Mouse (Mus musculus) thymus, adult 2 months (tissue): ENCODE data around the gene Plaa. TPM values are rescaled to one million over a fixed set of nuclear protein-coding genes. Genes with fewer than 3 reads are reported as not detected.

Source experiments
- DNase-seq: peaks from one replicate; pipeline ENCODE4 v3.0.0; 2021
- H3K27ac ChIP-seq: fragments of 200-500 bp; 2 replicates; pipeline ENCODE4 v1.5.1; 2012; ENCODE audit warnings: low read length, control low read depth; ENCODE audit not compliant: control insufficient read depth, insufficient read depth
- H3K27me3 ChIP-seq: fragments of 200-500 bp; 2 replicates; pipeline ENCODE4 v1.6.1; 2012; ENCODE audit warnings: mild to moderate bottlenecking, low read length, moderate library complexity, mixed read lengths; ENCODE audit not compliant: control insufficient read depth, insufficient read depth
- H3K36me3 ChIP-seq: fragments of 200-500 bp; 2 replicates; pipeline ENCODE4 v1.6.1; 2012; ENCODE audit warnings: mild to moderate bottlenecking, low read length, moderate library complexity; ENCODE audit not compliant: control insufficient read depth, insufficient read depth
- H3K4me1 ChIP-seq: fragments of 200-500 bp; replicated peaks from 2 replicates; pipeline ENCODE4 v1.6.1; 2012; ENCODE audit warnings: low read length; ENCODE audit not compliant: control insufficient read depth, insufficient read depth
- H3K4me3 ChIP-seq: fragments of 200-500 bp; 2 replicates; pipeline ENCODE4 v1.5.1; 2012; ENCODE audit warnings: mild to moderate bottlenecking, low read length, control low read depth, moderate library complexity; ENCODE audit not compliant: control insufficient read depth, insufficient read depth
- CTCF ChIP-seq: fragments of 200-500 bp; IDR thresholded peaks from 2 replicates; pipeline ENCODE4 v1.5.1; 2012; ENCODE audit warnings: mild to moderate bottlenecking, control low read depth, low read length, moderate library complexity, borderline replicate concordance; ENCODE audit not compliant: control insufficient read depth, poor library complexity, insufficient read depth; ENCODE audit errors: extremely low read depth
- POLR2A ChIP-seq: fragments of 200-500 bp; IDR thresholded peaks from 2 replicates; pipeline ENCODE4 v1.6.1; 2012; ENCODE audit warnings: mild to moderate bottlenecking, low read length, control low read depth, moderate library complexity; ENCODE audit not compliant: control insufficient read depth, poor library complexity, insufficient read depth; ENCODE audit errors: extremely low read depth
- WGBS: fragments of 180-500 bp; shearing (Covaris S2); methylation state at CpG from one replicate; pipeline ENCODE4 v1.1.7; 2018; 5-methylcytosine and 5-hydroxymethylcytosine counted together
- polyA plus RNA-seq: library from polyadenylated mRNA; depleted of rRNA; stranded (reverse); fragments of >200 nt; gene quantifications from 2 replicates; pipeline ENCODE4 v1.2.3, GENCODE M21; 2012

The Plaa gene
- polyA plus RNA-seq, 1 experiment = 89.9 TPM

- Histone ChIP-seq H3K4me3 (no peak overlapping the region), H3K27ac (no peak overlapping the region), H3K27me3 (no peaks in the 10 kb centered on the region), H3K36me3 (peaks cover 36% of the 10 kb centered on the region), H3K4me1 (no peaks in the 10 kb centered on the region)
- no peak for DNase-seq
- no peak for TF ChIP-seq POLR2A
- no peak for TF ChIP-seq CTCF
- WGBS = 96% methylated on average over 4 of the region's 4 CpGs
These were observed 30.4 kb downstream of the Plaa start for GRCm38 (mm10) chr4:94572677-94573076.

DNA sequence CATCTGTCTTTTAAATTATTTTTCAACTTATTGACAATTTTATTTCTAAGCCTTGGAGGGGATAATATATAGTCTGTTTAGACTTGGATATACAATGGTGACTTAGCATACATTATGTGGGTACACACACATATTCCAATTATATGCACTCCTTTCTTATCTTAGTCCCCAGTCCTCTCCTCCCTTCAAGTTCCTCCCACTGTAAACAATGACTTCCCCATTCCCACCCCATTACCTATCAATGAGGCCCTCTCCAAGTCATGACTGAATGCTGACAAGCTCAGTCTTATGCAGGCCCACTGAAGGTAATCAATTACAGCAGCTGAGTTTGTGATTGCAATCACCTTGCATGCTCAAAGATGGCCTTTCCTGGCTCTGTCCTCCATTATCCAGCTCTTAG is 38.7 kb downstream of the Plaa start:
- H3K4me3 ChIP-seq = no peak overlapping the region
- H3K4me1 ChIP-seq = no peaks in the 10 kb centered on the region
- H3K36me3 ChIP-seq = peaks cover 5% of the 10 kb centered on the region
- H3K27ac ChIP-seq = no peak overlapping the region
- TF ChIP-seq CTCF (no peak), POLR2A (no peak)
- no peaks in the 10 kb centered on the region for H3K27me3 ChIP-seq
- no peak for DNase-seq

DNA sequence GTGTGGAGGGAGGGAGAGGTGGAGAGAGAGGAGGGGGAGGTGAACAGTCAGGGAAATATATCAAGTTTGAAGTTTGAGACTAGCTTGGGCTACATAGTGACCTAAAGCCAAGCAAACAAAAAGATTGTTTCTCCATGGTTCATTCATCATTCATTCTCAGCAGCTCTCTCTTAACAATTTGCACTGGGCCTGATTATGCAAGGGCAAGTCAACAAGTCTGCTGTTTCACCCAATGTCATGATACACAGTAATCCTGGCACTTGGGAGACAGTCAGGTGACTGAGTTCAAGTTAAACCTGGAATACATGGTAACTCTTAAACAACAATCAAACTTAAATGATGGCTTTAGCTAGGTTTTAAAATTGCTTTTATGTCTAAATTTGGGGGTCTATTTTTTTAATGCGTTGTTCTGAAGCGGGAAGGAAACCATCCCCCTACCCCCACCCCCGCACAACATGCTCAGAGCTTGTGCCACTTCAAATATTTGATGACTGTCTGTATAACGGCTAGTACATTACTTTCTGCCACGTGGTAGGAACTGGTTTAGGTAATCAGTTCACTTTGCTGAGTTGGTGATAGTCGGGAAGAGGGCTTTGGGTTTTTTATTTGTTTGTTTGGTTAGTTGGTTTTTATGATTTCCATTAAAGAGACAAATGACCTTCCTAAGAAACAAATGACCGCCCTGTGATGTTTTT is 40.9 kb downstream of the Plaa start:
- no peaks in the 10 kb centered on the region for H3K4me1 ChIP-seq
- H3K27me3 ChIP-seq = no peaks in the 10 kb centered on the region
- no peak overlapping the region for H3K27ac ChIP-seq
- TF ChIP-seq POLR2A = no peak
- TF ChIP-seq CTCF = no peak
- no peaks in the 10 kb centered on the region for H3K36me3 ChIP-seq
- 83% methylated on average over 7 of the region's 7 CpGs for WGBS
- no peak for DNase-seq
- no peak overlapping the region for H3K4me3 ChIP-seq

- Histone ChIP-seq H3K36me3 (no peaks in the 10 kb centered on the region), H3K27me3 (no peaks in the 10 kb centered on the region), H3K4me3 (no peak overlapping the region), H3K4me1 (no peaks in the 10 kb centered on the region), H3K27ac (no peak overlapping the region)
- 85% methylated on average over 1 of the region's 1 CpGs for WGBS
- TF ChIP-seq CTCF = no peak
- TF ChIP-seq POLR2A = no peak
- DNase-seq = no peak
These were observed 42.7 kb downstream of the Plaa start for GRCm38 (mm10) chr4:94560316-94560715.

DNA sequence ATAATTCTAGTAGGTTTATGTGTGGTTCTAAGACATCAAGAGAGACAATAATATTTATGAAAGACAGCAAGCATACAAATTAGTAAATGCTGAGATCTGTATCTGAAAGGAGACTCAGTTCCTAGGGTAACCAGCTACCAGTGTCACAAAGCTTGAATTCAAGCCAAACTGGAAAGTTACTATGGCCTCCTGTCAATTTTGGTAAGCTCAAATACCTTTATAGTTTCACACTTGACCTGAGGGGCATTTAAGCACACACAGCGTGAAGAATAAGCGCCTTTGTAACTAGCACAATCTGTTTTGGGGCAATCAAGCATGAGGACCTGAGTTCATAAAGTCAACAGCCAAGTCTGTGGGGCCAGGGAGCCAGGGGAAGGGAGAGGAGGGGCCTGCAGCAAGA is 43.8 kb downstream of the Plaa start:
- WGBS = 91% methylated on average over 2 of the region's 2 CpGs
- no peak for TF ChIP-seq POLR2A
- TF ChIP-seq CTCF = no peak
- Histone ChIP-seq H3K36me3 (no peaks in the 10 kb centered on the region), H3K4me1 (no peaks in the 10 kb centered on the region), H3K4me3 (no peak overlapping the region), H3K27me3 (no peaks in the 10 kb centered on the region), H3K27ac (no peak overlapping the region)
- no peak for DNase-seq

GRCm38 (mm10) chr4:94557145-94557544 is 45.9 kb downstream of the Plaa start:
- 89% methylated on average over 7 of the region's 7 CpGs for WGBS
- no peaks in the 10 kb centered on the region for H3K36me3 ChIP-seq
- TF ChIP-seq POLR2A = no peak
- no peak for TF ChIP-seq CTCF
- no peak for DNase-seq
- no peaks in the 10 kb centered on the region for H3K4me1 ChIP-seq
- no peak overlapping the region for H3K27ac ChIP-seq
- H3K4me3 ChIP-seq = no peak overlapping the region
- H3K27me3 ChIP-seq = no peaks in the 10 kb centered on the region
